Comparison of ENCODE assay signal across 10 mouse cellular contexts in the genomic region with DNA sequence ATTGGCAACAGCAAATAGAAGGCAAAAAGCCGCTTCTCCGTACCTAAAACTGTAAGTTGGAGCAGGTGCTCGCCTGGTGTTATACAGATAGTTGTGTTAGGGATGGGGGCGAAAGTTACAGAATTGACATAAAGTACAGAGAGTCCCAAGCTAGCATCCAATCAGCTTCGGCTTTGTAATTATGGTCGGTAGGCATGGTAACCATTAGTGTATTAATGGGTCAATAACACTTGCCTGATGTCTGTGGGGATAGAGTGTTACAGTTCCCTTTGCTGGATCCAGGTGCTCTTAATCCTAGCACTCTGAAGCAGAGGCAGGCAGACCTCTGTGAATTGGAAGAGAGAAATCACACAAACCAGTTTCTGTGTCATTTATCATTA. TPM values are rescaled to one million over a fixed set of nuclear protein-coding genes. Genes with fewer than 3 reads are reported as not detected.
A peak's percentile ranks its signal among the peaks of the same experiment; 100 is the strongest.
DNase-seq lines count a peak whose midpoint lies in the region; ATAC-seq and TF ChIP-seq lines count a peak whose summit lies in the region.
"Had no signal": no experiment of that assay in that cellular context is flagged by ENCODE, and none has a peak within 500 bp of the region (broad histone marks: within the 10 kb centered on the region; RNA-seq: fewer than 3 reads in every experiment).

No protein-coding gene starts in this region.

- no peak for DNase-seq in liver, embryonic 11.5 days (ENCODE audit: low spot score)
- DNase-seq in liver = no peak
- no peak for DNase-seq in forebrain, embryonic 10.5 days (ENCODE audit: extremely low spot score, low spot score)
- DNase-seq in midbrain, postnatal 0 days (ENCODE audit: low spot score) = no peak
- no peak for DNase-seq in natural killer cell, adult 2 months (ENCODE audit: low spot score in 2 of 2)
- no peak for DNase-seq in layer of hippocampus, adult 11-12 months (ENCODE audit: low spot score)
- DNase-seq in adrenal gland, postnatal 36 days = no peak
- DNase-seq: cerebellum, postnatal 25 days; thymus, postnatal 36 days had no signal

- H3K4me3 ChIP-seq in liver, embryonic 11.5 days (ENCODE audit: low read depth, low read length) = peak overlapping the region; percentile 81
- peak overlapping the region; percentile 71 for H3K4me3 ChIP-seq in forebrain, embryonic 10.5 days
- peak overlapping the region; percentile 62 for H3K4me3 ChIP-seq in hindbrain, embryonic 16.5 days (ENCODE audit: low read length)
- peak overlapping the region; percentile 78 for H3K4me3 ChIP-seq in midbrain, postnatal 0 days (ENCODE audit: low read depth, low read length)

- H3K9me3 ChIP-seq in liver, embryonic 11.5 days (ENCODE audit: control insufficient read depth, low read length) = no peaks in the 10 kb centered on the region
- H3K9me3 ChIP-seq in forebrain, embryonic 10.5 days = no peaks in the 10 kb centered on the region
- H3K9me3 ChIP-seq in hindbrain, embryonic 16.5 days (ENCODE audit: control insufficient read depth, low read length) = no peaks in the 10 kb centered on the region
- H3K9me3 ChIP-seq in midbrain, postnatal 0 days (ENCODE audit: low read length) = no peaks in the 10 kb centered on the region

- no peak overlapping the region for H3K27ac ChIP-seq in liver, embryonic 11.5 days (ENCODE audit: low read depth, low read length)
- H3K27ac ChIP-seq in forebrain, embryonic 10.5 days = peak overlapping the region; percentile 93
- H3K27ac ChIP-seq in hindbrain, embryonic 16.5 days (ENCODE audit: low read depth, low read length) = peak overlapping the region; percentile 85
- peak overlapping the region; percentile 95 for H3K27ac ChIP-seq in midbrain, postnatal 0 days (ENCODE audit: low read depth, low read length)

- TF ChIP-seq CTCF in midbrain, postnatal 0 days (IDR thresholded peaks at IDR 0.05) = no peak

- peaks cover 10% of the 10 kb centered on the region for H3K4me1 ChIP-seq in liver, embryonic 11.5 days (replicated peaks; ENCODE audit: control insufficient read depth, insufficient read depth, low read length)
- peaks cover 29% of the 10 kb centered on the region for H3K4me1 ChIP-seq in forebrain, embryonic 10.5 days
- H3K4me1 ChIP-seq in hindbrain, embryonic 16.5 days (ENCODE audit: control insufficient read depth, insufficient read depth, low read depth, low read length) = peaks cover 8% of the 10 kb centered on the region; the same call in 1 of the 2 replicates
- no peaks in the 10 kb centered on the region for H3K4me1 ChIP-seq in midbrain, postnatal 0 days (ENCODE audit: insufficient read depth, low read length)

- no peaks in the 10 kb centered on the region for H3K27me3 ChIP-seq in liver, embryonic 11.5 days (replicated peaks; ENCODE audit: control insufficient read depth, insufficient read depth, low read length)
- peaks cover 4% of the 10 kb centered on the region; the same call in 1 of the 2 replicates for H3K27me3 ChIP-seq in forebrain, embryonic 10.5 days (ENCODE audit: poor library complexity, severe bottlenecking)
- H3K27me3 ChIP-seq in hindbrain, embryonic 16.5 days (replicated peaks; ENCODE audit: control insufficient read depth, insufficient read depth, low read length) = no peaks in the 10 kb centered on the region
- no peaks in the 10 kb centered on the region for H3K27me3 ChIP-seq in midbrain, postnatal 0 days (ENCODE audit: insufficient read depth, low read length)

- H3K4me2 ChIP-seq in liver, embryonic 11.5 days = peak overlapping the region; percentile 64
- peak overlapping the region; percentile 65 for H3K4me2 ChIP-seq in hindbrain, embryonic 16.5 days (ENCODE audit: low read length)
- peak overlapping the region; percentile 59 for H3K4me2 ChIP-seq in midbrain, postnatal 0 days (ENCODE audit: low read depth, low read length, poor library complexity, severe bottlenecking)

- no peak for ATAC-seq in liver, embryonic 11.5 days (replicated peaks; ENCODE audit: low FRiP score)
- no peak for ATAC-seq in hindbrain, embryonic 16.5 days
- no peak for ATAC-seq in midbrain, postnatal 0 days (ENCODE audit: low FRiP score)

- 0 out of 2 replicates have a peak overlapping the region, but pooled peaks have one; percentile 59 for H3K9ac ChIP-seq in liver, embryonic 11.5 days (ENCODE audit: low read depth, low read length)
- H3K9ac ChIP-seq in hindbrain, embryonic 16.5 days (ENCODE audit: low read depth, low read length) = peak overlapping the region; percentile 67
- no peak overlapping the region for H3K9ac ChIP-seq in midbrain, postnatal 0 days (replicated peaks; ENCODE audit: low read length, poor library complexity, severe bottlenecking)

- no peaks in the 10 kb centered on the region for H3K36me3 ChIP-seq in liver, embryonic 11.5 days (ENCODE audit: control insufficient read depth, insufficient read depth, low read length)
- H3K36me3 ChIP-seq in forebrain, embryonic 10.5 days (replicated peaks) = no peaks in the 10 kb centered on the region
- H3K36me3 ChIP-seq in hindbrain, embryonic 16.5 days (ENCODE audit: control insufficient read depth, insufficient read depth, low read length) = no peaks in the 10 kb centered on the region
- H3K36me3 ChIP-seq in midbrain, postnatal 0 days (ENCODE audit: insufficient read depth, low read length) = no peaks in the 10 kb centered on the region

- WGBS in liver, embryonic 11.5 days = 80% methylated on average over 6 of the region's 6 CpGs
- WGBS in forebrain, embryonic 10.5 days = 87% methylated on average over 6 of the region's 6 CpGs
- WGBS in hindbrain, embryonic 16.5 days = 76% methylated on average over 6 of the region's 6 CpGs
- WGBS in midbrain, postnatal 0 days = 86% methylated on average over 6 of the region's 6 CpGs

RNA-seq across cellular contexts. Expression of a gene that starts 10.8 kb away (rescaled TPM):
- polyA plus RNA-seq in liver, embryonic 11.5 days (2014; fragmentation: Nextera tagmentation; extraction: Ambion mirVana) = not detected in 2 replicates
- not detected in 2 replicates for polyA plus RNA-seq in forebrain, embryonic 10.5 days (2016; fragmentation: Nextera tagmentation; extraction: Ambion mirVana)
- not detected in 2 replicates for polyA plus RNA-seq in hindbrain, embryonic 16.5 days (2015; fragmentation: Nextera tagmentation; extraction: Ambion mirVana)
- total RNA-seq in midbrain, postnatal 0 days (2014; rRNA removed) = not detected in 2 replicates
- not detected in 2 replicates for polyA plus RNA-seq in midbrain, postnatal 0 days (2015; fragmentation: Nextera tagmentation; extraction: Ambion mirVana)
- under 1 TPM in 1 of 2 experiments, not detected in 1; 0.23 TPM for total RNA-seq in adrenal gland, postnatal 36 days (2021)

RNA-seq across cellular contexts. Expression of a gene that starts 10.8 kb away (rescaled TPM):
- polyA plus RNA-seq in liver, embryonic 11.5 days (2014; fragmentation: Nextera tagmentation; extraction: Ambion mirVana) = not detected in 2 replicates
- not detected in 2 replicates for polyA plus RNA-seq in forebrain, embryonic 10.5 days (2016; fragmentation: Nextera tagmentation; extraction: Ambion mirVana)
- polyA plus RNA-seq in hindbrain, embryonic 16.5 days (2015; fragmentation: Nextera tagmentation; extraction: Ambion mirVana) = not detected in 2 replicates
- total RNA-seq in midbrain, postnatal 0 days (2014; rRNA removed) = not detected in 2 replicates
- polyA plus RNA-seq in midbrain, postnatal 0 days (2015; fragmentation: Nextera tagmentation; extraction: Ambion mirVana) = not detected in 2 replicates
- not detected for total RNA-seq in adrenal gland, postnatal 36 days (2021)

RNA-seq across cellular contexts. Expression of a gene that starts 47.9 kb away (rescaled TPM):
- polyA plus RNA-seq in liver, embryonic 11.5 days (2014; fragmentation: Nextera tagmentation; extraction: Ambion mirVana) = not detected in 2 replicates
- polyA plus RNA-seq in forebrain, embryonic 10.5 days (2016; fragmentation: Nextera tagmentation; extraction: Ambion mirVana) = not detected in 2 replicates
- 0.11 and 0.15 TPM in 2 replicates for polyA plus RNA-seq in hindbrain, embryonic 16.5 days (2015; fragmentation: Nextera tagmentation; extraction: Ambion mirVana)
- total RNA-seq in midbrain, postnatal 0 days (2014; rRNA removed) = 0.09 and 0.77 TPM in 2 replicates
- 0.09 and 0.25 TPM in 2 replicates for polyA plus RNA-seq in midbrain, postnatal 0 days (2015; fragmentation: Nextera tagmentation; extraction: Ambion mirVana)
- total RNA-seq in adrenal gland, postnatal 36 days (2021) = under 1 TPM; 0.16 to 0.20 TPM

RNA-seq across cellular contexts. Expression of a gene that starts 50.4 kb away (rescaled TPM):
- polyA plus RNA-seq in liver, embryonic 11.5 days (2014; fragmentation: Nextera tagmentation; extraction: Ambion mirVana) = not detected in 2 replicates
- polyA plus RNA-seq in forebrain, embryonic 10.5 days (2016; fragmentation: Nextera tagmentation; extraction: Ambion mirVana) = not detected in 2 replicates
- not detected in 2 replicates for polyA plus RNA-seq in hindbrain, embryonic 16.5 days (2015; fragmentation: Nextera tagmentation; extraction: Ambion mirVana)
- total RNA-seq in midbrain, postnatal 0 days (2014; rRNA removed) = 0.42 TPM in 1 of 2 replicates, not detected in the other
- not detected in 2 replicates for polyA plus RNA-seq in midbrain, postnatal 0 days (2015; fragmentation: Nextera tagmentation; extraction: Ambion mirVana)
- total RNA-seq in adrenal gland, postnatal 36 days (2021) = not detected

RNA-seq across cellular contexts. Expression of a gene that starts 54.0 kb away (rescaled TPM):
- 4.7 and 5.3 TPM in 2 replicates for polyA plus RNA-seq in liver, embryonic 11.5 days (2014; fragmentation: Nextera tagmentation; extraction: Ambion mirVana)
- polyA plus RNA-seq in forebrain, embryonic 10.5 days (2016; fragmentation: Nextera tagmentation; extraction: Ambion mirVana) = 0.52 and 0.64 TPM in 2 replicates
- polyA plus RNA-seq in hindbrain, embryonic 16.5 days (2015; fragmentation: Nextera tagmentation; extraction: Ambion mirVana) = 0.49 and 0.72 TPM in 2 replicates
- total RNA-seq in midbrain, postnatal 0 days (2014; rRNA removed) = 0.19 and 0.38 TPM in 2 replicates
- polyA plus RNA-seq in midbrain, postnatal 0 days (2015; fragmentation: Nextera tagmentation; extraction: Ambion mirVana) = 0.29 and 0.41 TPM in 2 replicates
- under 1 TPM in 1 of 2 experiments, not detected in 1; 0.30 TPM for total RNA-seq in adrenal gland, postnatal 36 days (2021)
